Mouse (Mus musculus) megakaryocyte progenitor cell, adult 5-6 weeks (primary cell): ENCODE results near the gene Sema4c. TPM values are rescaled to one million over a fixed set of nuclear protein-coding genes. Genes with fewer than 3 reads are reported as not detected.
"Not testable (repeated sequence)": the region's sequence is repeated elsewhere in the genome, so short reads cannot be mapped to it uniquely, and the experiment has no call there.

ENCODE experiments used
- ATAC-seq: replicated peaks from 2 replicates; pipeline ENCODE4 v1.8.0; 2016; ENCODE audit warnings: mild to moderate bottlenecking, moderate TSS enrichment, inconsistent platforms; ENCODE audit not compliant: poor library complexity
- total RNA-seq, 2 experiments: library from RNA; stranded (forward) in 1 of 2; stranded (reverse) in 1 of 2; fragments of 157-497, 149-512 nt in 1 of 2; fragments of 200-1000 nt in 1 of 2; gene quantifications; 2 replicates each; pipeline versions ENCODE4 v1.2.3 to v1.2.4; 2015 to 2017

Sema4c gene
- total RNA-seq, 2 experiments from 2014 or later = 0.42 to 1.00 TPM

DNA sequence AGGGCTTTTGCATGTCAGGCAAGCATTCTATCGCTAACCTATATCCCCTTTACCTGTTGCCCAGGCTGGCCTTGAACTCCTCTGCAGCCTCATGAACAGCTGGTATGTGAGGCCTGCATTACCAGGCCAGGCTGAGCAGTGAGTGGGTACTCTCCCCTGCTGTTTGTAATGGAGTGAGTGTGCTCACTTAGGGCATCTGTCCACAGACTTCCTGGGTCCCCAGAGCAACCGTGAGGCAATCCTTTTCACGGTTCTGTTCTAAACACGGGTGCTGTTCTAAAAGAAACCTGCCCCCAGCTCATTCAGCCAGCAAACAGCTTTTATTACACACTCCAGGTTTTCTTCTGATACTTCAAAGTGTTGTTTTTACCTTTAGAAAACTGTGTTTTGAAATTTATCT, 19.4 kb downstream of the Sema4c start:
- ATAC-seq = no peak

- not testable (repeated sequence) for ATAC-seq
Measured at GRCm38 (mm10) chr1:36536783-36537182, 21.4 kb downstream of the Sema4c start, which contains the start of gene Ankrd23. Gene Ankrd23 (minus strand): TSS chr1:36536883.

DNA sequence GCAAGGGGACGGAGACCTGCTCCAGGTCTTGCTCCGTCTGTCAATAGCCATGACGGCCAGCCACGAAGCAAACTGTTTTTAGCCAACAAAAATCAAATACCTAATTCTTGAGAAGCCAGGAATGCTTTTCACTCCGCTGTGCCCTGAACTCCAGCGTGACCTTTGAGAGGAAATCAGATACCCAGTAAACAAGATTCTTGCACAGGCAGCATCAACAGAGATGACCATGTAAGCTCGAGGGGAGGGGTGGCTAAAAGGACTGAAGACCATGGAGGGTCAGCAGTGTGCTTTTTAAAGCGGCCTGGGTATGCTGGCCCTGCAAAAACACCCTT, 21.8 kb downstream of the Sema4c start:
- ATAC-seq = no peak

DNA sequence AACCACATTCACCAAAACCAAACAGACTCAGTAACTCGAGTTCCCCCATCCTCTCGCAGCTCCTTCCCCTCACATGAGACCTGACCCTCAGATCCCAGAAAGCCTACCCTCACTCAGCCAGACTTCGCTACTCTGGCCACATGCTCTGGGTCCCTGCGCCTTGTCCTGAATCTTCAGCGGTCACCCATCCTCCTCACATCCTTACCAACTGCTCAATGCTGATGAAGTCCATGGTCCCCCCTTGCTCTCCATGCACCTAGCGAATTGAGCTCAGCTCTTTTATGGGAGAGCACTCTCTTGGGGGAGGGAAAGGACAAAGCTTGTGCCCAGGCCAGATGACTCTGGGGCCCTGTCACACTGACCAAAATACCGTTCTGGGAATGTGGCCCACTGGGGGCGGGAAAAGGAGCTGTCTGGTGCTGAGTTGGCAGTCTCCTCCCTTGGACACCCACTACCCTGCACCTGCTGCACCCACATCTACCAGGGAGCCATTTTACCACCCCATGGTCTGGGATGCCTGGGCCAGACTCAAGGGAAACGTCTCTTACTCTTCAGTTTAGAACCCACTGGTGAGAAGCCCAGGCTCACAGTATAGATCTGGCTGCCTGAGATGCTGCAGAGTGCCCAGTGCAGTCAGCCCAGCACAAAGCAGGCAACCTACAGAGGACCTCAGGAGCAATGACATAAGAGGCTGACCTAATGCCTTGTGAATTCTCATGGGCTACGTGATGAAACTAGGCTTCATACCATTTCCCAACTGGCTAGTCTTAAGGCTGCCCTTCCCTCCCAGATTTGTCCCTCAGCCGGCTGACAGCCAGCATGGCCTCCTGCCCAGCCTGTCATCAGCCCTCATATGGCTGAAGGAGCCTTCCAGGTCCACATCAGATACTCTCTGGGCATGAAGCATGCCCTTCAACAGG, 22.4 kb downstream of the Sema4c start:
- no peak for ATAC-seq

DNA sequence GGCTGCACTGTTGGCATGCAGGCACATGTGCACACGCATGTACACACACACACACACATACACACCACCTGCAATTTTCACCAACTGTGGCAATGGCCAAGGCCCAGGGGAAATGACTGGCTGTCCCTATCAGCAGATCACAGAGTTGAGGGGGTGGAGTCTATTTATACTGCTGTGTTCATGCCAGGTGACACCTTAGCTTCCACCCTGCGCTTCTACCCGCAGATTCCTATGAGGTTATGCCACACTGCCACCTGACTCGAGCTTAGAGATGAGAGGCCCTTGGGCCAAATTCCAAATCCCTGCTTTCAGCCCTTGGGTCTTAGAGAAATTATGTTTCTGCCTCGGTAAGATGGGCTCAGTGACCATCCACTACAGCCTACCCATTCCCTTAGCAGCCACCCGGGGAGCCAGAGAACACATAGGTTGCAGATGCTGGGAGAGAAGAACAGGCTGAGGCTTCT, 23.5 kb downstream of the Sema4c start:
- ATAC-seq = peak; percentile 76

GRCm38 (mm10) chr1:36533546-36533945, 24.6 kb downstream of the Sema4c start:
- ATAC-seq = no peak

DNA sequence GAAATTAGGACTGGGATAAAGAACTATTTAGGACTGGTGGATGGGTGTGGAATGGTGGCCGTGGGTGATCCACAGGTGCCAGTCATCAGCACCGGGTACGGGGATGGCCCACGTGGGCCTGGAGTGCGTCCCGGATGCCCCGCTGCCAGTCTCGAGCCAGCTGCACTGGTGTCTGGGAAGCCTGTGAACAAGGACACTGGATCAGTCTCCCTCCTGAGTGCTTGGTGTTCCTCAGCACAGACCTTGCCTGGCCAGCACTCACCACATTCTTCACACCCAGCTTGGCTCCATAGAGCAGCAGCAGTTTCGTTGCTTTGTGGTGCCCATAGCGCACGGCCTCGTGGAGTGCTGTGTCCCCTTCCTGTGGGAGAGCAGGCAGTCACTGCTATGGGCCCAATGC, 26.7 kb downstream of the Sema4c start:
- ATAC-seq = no peak

DNA sequence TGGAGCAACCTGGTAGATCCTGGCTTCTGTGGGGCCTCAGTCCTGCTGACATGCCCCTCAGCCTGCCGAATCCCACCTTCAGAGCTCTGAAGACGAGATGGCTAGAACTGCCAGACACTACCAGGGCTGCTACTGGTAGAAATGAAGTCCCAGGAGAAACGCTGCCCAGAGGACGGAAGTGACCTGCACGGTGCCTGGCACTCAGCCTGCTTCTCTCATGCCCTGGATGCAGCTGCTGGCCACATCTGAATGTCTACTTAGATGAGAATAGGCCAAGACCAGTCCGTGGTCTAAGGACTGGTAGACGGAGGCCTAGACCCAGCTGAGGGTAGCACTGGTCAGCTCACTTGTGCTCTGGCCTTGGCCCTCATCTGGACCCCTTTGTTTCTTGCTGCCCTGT, 27.2 kb downstream of the Sema4c start:
- no peak for ATAC-seq

GRCm38 (mm10) chr1:36530485-36530884, 27.7 kb downstream of the Sema4c start:
- ATAC-seq = no peak

DNA sequence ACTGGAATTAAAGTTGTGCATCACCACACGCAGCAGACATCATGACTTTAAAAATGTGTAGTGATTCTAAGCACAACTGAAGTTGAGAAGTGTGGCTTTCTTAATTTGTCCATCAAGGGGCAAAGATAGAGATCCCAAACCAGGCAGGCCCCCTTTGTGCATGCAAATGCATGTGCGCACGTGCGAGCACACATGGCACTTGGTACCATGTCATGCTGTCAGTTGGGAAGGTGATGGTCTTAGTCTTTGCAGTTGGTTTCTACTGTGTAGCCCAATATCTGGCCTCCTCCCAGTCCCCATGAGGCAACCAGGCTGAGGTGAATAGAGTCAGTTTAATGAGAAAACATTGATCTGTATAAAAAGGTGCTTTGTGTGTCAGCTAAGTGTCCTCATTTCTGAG, 28.3 kb downstream of the Sema4c start:
- no peak for ATAC-seq

GRCm38 (mm10) chr1:36529274-36529673, 28.9 kb downstream of the Sema4c start:
- no peak for ATAC-seq

- ATAC-seq = 0 out of 2 replicates have a peak, but pooled peaks have one; percentile 17
Measured at GRCm38 (mm10) chr1:36528351-36528750, 29.8 kb downstream of the Sema4c start.

GRCm38 (mm10) chr1:36526903-36527302, 31.2 kb downstream of the Sema4c start:
- ATAC-seq = no peak

DNA sequence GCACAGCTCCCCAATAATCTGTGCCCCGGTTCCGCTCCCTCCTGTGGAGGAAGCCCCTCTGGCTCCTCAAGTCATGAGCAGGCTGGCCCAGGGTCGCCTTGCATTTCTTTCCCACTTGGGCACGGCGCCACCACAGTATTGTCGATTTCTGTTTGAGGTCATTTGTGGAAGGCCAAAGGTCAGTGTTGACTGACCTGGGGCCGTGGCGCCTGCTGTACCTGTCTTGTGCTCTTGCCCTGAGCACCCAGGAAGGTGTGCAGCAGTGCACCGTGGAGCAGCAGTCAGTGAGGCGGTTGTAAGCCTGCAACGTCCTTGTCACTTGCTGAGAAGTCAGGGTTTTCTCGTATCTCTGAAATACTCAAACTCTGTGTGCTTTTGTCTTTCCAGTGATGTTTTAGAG, 32.4 kb downstream of the Sema4c start:
- no peak for ATAC-seq

DNA sequence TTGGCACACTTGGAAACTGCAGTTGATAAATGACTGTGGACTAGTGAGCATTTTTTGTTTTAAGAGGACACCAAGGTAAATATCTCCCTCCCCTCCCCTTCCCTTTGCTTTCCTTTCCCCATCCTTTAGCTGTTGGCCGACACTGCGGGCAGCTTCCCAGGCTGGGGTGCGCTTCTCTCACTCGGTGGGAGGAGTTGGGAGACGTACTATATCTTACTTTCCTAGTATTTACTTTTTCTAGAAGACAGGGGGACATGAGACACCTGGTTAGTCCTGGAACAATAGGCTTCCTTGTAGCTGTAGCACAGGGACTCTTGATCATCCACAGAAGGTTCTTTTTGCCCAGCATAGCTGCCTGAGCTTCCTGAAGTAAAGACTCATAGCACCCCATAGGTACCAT, 34.1 kb downstream of the Sema4c start:
- ATAC-seq = no peak

DNA sequence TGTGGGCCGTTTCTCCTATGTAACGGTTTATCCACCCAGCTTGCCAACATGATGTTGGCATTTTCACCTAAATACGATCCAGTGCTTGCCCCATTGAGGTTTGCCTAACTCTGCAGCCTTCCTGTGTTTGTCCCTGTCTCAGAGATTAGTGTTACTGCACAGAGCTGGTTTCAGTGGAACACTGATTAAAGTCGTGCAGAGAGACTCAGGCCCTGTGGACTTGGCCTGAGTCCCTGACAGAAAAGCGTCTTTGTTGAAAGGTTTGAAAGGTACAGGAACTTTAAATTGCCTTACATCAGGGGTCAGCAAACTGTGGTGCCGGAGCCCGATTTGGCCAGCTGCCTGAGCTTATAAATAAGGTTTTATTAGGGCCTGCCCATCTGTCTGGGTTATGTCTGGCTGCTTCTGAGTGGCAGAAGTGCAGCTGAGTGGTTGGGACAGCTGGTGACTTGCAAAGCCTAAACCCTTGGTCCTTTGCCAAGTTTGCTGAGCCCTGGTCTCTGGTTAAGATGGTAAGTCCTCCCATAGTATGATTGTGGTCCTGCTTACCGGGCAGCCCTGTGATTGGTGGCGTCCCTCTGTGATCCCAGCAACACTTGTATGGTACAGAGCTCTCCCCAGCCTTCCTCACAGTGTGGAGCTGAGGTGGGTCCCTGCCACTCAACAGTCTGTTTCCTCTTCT, 34.7 kb downstream of the Sema4c start:
- ATAC-seq = no peak

DNA sequence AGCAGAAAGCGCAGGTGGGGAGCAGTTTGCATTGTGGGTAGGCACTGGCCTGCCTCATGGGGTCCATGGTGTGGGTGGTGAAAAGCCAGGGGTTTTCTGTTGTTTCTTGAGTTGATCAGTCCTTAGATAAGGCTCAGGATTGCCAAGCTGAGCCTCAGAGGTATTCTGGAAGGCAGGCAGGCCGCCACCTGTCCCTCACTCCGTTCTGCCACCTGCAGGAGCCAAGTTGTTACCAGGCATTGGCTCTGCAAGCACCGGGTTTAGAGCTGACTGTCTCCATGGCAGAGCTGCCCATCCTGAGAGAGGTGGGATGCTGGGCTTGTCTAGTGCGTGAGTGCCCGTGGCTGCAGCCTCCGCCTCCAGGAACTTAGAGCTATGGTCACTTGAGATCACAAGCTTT, 35.9 kb downstream of the Sema4c start:
- no peak for ATAC-seq

- ATAC-seq = no peak
Measured at GRCm38 (mm10) chr1:36519626-36520025, 38.5 kb downstream of the Sema4c start.

- no peak for ATAC-seq
Measured at GRCm38 (mm10) chr1:36518259-36518658, 39.9 kb downstream of the Sema4c start.

GRCm38 (mm10) chr1:36513718-36514117, 44.4 kb downstream of the Sema4c start:
- peak; percentile 47; the same call in 1 of the 2 replicates for ATAC-seq

- no peak for ATAC-seq
Measured at GRCm38 (mm10) chr1:36513310-36513709, 44.8 kb downstream of the Sema4c start.

- ATAC-seq = no peak
Measured at GRCm38 (mm10) chr1:36512966-36513280, 45.2 kb downstream of the Sema4c start.
